Mouse (Mus musculus) ovary, postnatal 36 days (tissue): ENCODE measurements around the gene Ipo5.

Experiments used
- DNase-seq: peaks from one replicate; pipeline ENCODE4 v3.0.0; 2022; ENCODE audit warnings: low spot score, mixed read lengths

Ipo5 gene

GRCm38 (mm10) chr14:120910733-120911324, at the start of gene Ipo5:
Ipo5 (plus strand) TSS chr14:120911224.
- peak; percentile 98 for DNase-seq

GRCm38 (mm10) chr14:120863205-120863604, 47.8 kb upstream of the Ipo5 start:
- no peak for DNase-seq

GRCm38 (mm10) chr14:120864896-120865295, 46.1 kb upstream of the Ipo5 start:
- no peak for DNase-seq

GRCm38 (mm10) chr14:120866573-120866972, 44.5 kb upstream of the Ipo5 start:
- no peak for DNase-seq

- no peak for DNase-seq
These were observed 43.9 kb upstream of the Ipo5 start for GRCm38 (mm10) chr14:120867121-120867520.

- DNase-seq = no peak
These were observed 42.5 kb upstream of the Ipo5 start for GRCm38 (mm10) chr14:120868494-120868893.

GRCm38 (mm10) chr14:120870736-120871135, 40.3 kb upstream of the Ipo5 start:
- DNase-seq = no peak

GRCm38 (mm10) chr14:120874397-120874796, 36.6 kb upstream of the Ipo5 start:
- DNase-seq = no peak

GRCm38 (mm10) chr14:120875144-120875543, 35.9 kb upstream of the Ipo5 start:
- DNase-seq = peak; percentile 21

GRCm38 (mm10) chr14:120875811-120876388, 35.1 kb upstream of the Ipo5 start:
- DNase-seq = no peak

- DNase-seq = no peak
These were observed 33.9 kb upstream of the Ipo5 start for GRCm38 (mm10) chr14:120877147-120877546.

- DNase-seq = no peak
These were observed 32.0 kb upstream of the Ipo5 start for GRCm38 (mm10) chr14:120879026-120879425.

GRCm38 (mm10) chr14:120880601-120881000, 30.4 kb upstream of the Ipo5 start:
- DNase-seq = no peak

GRCm38 (mm10) chr14:120881054-120881453, 30.0 kb upstream of the Ipo5 start:
- DNase-seq = no peak

GRCm38 (mm10) chr14:120888681-120889080, 22.3 kb upstream of the Ipo5 start:
- no peak for DNase-seq

GRCm38 (mm10) chr14:120892369-120892768, 18.7 kb upstream of the Ipo5 start:
- no peak for DNase-seq

- no peak for DNase-seq
These were observed 14.4 kb upstream of the Ipo5 start for GRCm38 (mm10) chr14:120896613-120897012.

- no peak for DNase-seq
These were observed 12.1 kb upstream of the Ipo5 start for GRCm38 (mm10) chr14:120898876-120899275.

- peak; percentile 25 for DNase-seq
These were observed 1.6 kb upstream of the Ipo5 start for GRCm38 (mm10) chr14:120909396-120909795.

GRCm38 (mm10) chr14:120910320-120910719, 704 bp upstream of the Ipo5 start:
- no peak for DNase-seq

GRCm38 (mm10) chr14:120911388-120911901, 421 bp downstream of the Ipo5 start:
- DNase-seq = peak; percentile 42

- no peak for DNase-seq
These were observed 1.2 kb downstream of the Ipo5 start for GRCm38 (mm10) chr14:120912090-120912710.

GRCm38 (mm10) chr14:120912916-120913315, 1.9 kb downstream of the Ipo5 start:
- DNase-seq = no peak
